ENCODE assay signal across 21 mouse cellular contexts in genomic region chr3:100506715-100507114, GRCm38 (mm10). TPM values are rescaled to one million over a fixed set of nuclear protein-coding genes. Genes with fewer than 3 reads are reported as not detected.
A peak's percentile ranks its signal among the peaks of the same experiment; 100 is the strongest.
DNase-seq lines count a peak whose midpoint lies in the region; ATAC-seq and TF ChIP-seq lines count a peak whose summit lies in the region.
"Had no signal": no experiment of that assay in that cellular context is flagged by ENCODE, and none has a peak within 500 bp of the region (broad histone marks: within the 10 kb centered on the region; RNA-seq: fewer than 3 reads in every experiment).

No protein-coding gene starts in this region.

- no peak for TF ChIP-seq POLR2A in myocyte (IDR thresholded peaks at IDR 0.05; ENCODE audit: insufficient read length, low read depth)

- ATAC-seq in limb, embryonic 11.5 days (ENCODE audit: insufficient number of reproducible peaks, low FRiP score, low TSS enrichment, low read depth): peak; percentile 62; the same call in 1 of the 2 replicates
- ATAC-seq in embryonic facial prominence, embryonic 11.5 days (replicated peaks; ENCODE audit: insufficient number of reproducible peaks, low FRiP score, low TSS enrichment, low read depth): no peak
- ATAC-seq in liver, embryonic 13.5 days (ENCODE audit: low read depth): peak; percentile 70
- no peak for ATAC-seq in granulocyte monocyte progenitor cell, adult 5-6 weeks (replicated peaks; ENCODE audit: poor library complexity, severe bottlenecking)
- ATAC-seq: forebrain, embryonic 16.5 days; hindbrain, embryonic 16.5 days; intestine, postnatal 0 days had no signal

- H3K36me3 ChIP-seq in limb, embryonic 11.5 days (ENCODE audit: control insufficient read depth, insufficient read depth, low read length): no peaks in the 10 kb centered on the region
- H3K36me3 ChIP-seq in limb, embryonic 10.5 days: no peaks in the 10 kb centered on the region
- no peaks in the 10 kb centered on the region for H3K36me3 ChIP-seq in embryonic facial prominence, embryonic 11.5 days (replicated peaks; ENCODE audit: control insufficient read depth, insufficient read depth, low read depth, low read length)
- H3K36me3 ChIP-seq in liver, embryonic 13.5 days: no peaks in the 10 kb centered on the region
- no peaks in the 10 kb centered on the region for H3K36me3 ChIP-seq in myocyte (ENCODE audit: control insufficient read depth, insufficient read depth)
- H3K36me3 ChIP-seq in hindbrain, embryonic 10.5 days: no peaks in the 10 kb centered on the region
- H3K36me3 ChIP-seq: embryonic facial prominence, embryonic 12.5 days; kidney, embryonic 15.5 days; limb, embryonic 15.5 days had no signal

- no peak overlapping the region for H3K4me2 ChIP-seq in limb, embryonic 11.5 days (ENCODE audit: low read depth, severe bottlenecking)
- no peak overlapping the region for H3K4me2 ChIP-seq in embryonic facial prominence, embryonic 11.5 days (ENCODE audit: low read depth, low read length)
- no peak overlapping the region for H3K4me2 ChIP-seq in liver, embryonic 13.5 days
- peak overlapping the region; percentile 0 for H3K4me2 ChIP-seq in myocyte (ENCODE audit: low read depth)
- H3K4me2 ChIP-seq: embryonic facial prominence, embryonic 12.5 days; kidney, embryonic 15.5 days; limb, embryonic 15.5 days had no signal

- no peaks in the 10 kb centered on the region for H3K4me1 ChIP-seq in limb, embryonic 11.5 days (ENCODE audit: control insufficient read depth, insufficient read depth, low read length)
- H3K4me1 ChIP-seq in limb, embryonic 10.5 days: peaks cover 6% of the 10 kb centered on the region; the same call in 1 of the 2 replicates
- no peaks in the 10 kb centered on the region for H3K4me1 ChIP-seq in embryonic facial prominence, embryonic 11.5 days (ENCODE audit: control insufficient read depth, insufficient read depth, low read length)
- H3K4me1 ChIP-seq in liver, embryonic 13.5 days (replicated peaks): peaks cover 7% of the 10 kb centered on the region
- H3K4me1 ChIP-seq in hindbrain, embryonic 10.5 days (replicated peaks): no peaks in the 10 kb centered on the region
- H3K4me1 ChIP-seq: limb, embryonic 15.5 days had no signal

- no peaks in the 10 kb centered on the region for H3K27me3 ChIP-seq in limb, embryonic 11.5 days (ENCODE audit: control insufficient read depth, insufficient read depth, low read length)
- no peaks in the 10 kb centered on the region for H3K27me3 ChIP-seq in limb, embryonic 10.5 days (ENCODE audit: low read depth, poor library complexity, severe bottlenecking)
- H3K27me3 ChIP-seq in embryonic facial prominence, embryonic 11.5 days (ENCODE audit: control insufficient read depth, insufficient read depth, low read length): no peaks in the 10 kb centered on the region
- peaks cover 6% of the 10 kb centered on the region; the same call in 1 of the 2 replicates for H3K27me3 ChIP-seq in liver, embryonic 13.5 days
- no peaks in the 10 kb centered on the region for H3K27me3 ChIP-seq in myocyte (ENCODE audit: control insufficient read depth, insufficient read depth, insufficient read length)
- no peaks in the 10 kb centered on the region for H3K27me3 ChIP-seq in hindbrain, embryonic 10.5 days (ENCODE audit: insufficient read depth, poor library complexity, severe bottlenecking)
- H3K27me3 ChIP-seq: CH12.LX; embryonic facial prominence, embryonic 12.5 days; kidney, embryonic 15.5 days; limb, embryonic 15.5 days had no signal

- WGBS in limb, embryonic 11.5 days: 61% methylated on average over 2 of the region's 2 CpGs
- 73% methylated on average over 2 of the region's 2 CpGs for WGBS in limb, embryonic 10.5 days
- 67% methylated on average over 2 of the region's 2 CpGs for WGBS in embryonic facial prominence, embryonic 11.5 days
- WGBS in liver, embryonic 13.5 days (ENCODE audit: insufficient replicate concordance): 46% methylated on average over 2 of the region's 2 CpGs
- WGBS in hindbrain, embryonic 10.5 days: 79% methylated on average over 2 of the region's 2 CpGs

- no peak overlapping the region for H3K4me3 ChIP-seq in limb, embryonic 11.5 days (ENCODE audit: low read depth, low read length)
- no peak overlapping the region for H3K4me3 ChIP-seq in limb, embryonic 10.5 days
- H3K4me3 ChIP-seq in embryonic facial prominence, embryonic 11.5 days (ENCODE audit: low read depth, low read length): no peak overlapping the region
- no peak overlapping the region for H3K4me3 ChIP-seq in liver, embryonic 13.5 days (replicated peaks)
- H3K4me3 ChIP-seq in myocyte: no peak overlapping the region
- no peak overlapping the region for H3K4me3 ChIP-seq in hindbrain, embryonic 10.5 days
- H3K4me3 ChIP-seq: embryonic facial prominence, embryonic 12.5 days; gastrocnemius, adult 2 months; kidney, embryonic 15.5 days; limb, embryonic 15.5 days had no signal

- H3K9me3 ChIP-seq in limb, embryonic 11.5 days (ENCODE audit: control insufficient read depth, low read length): no peaks in the 10 kb centered on the region
- no peaks in the 10 kb centered on the region for H3K9me3 ChIP-seq in limb, embryonic 10.5 days (replicated peaks)
- H3K9me3 ChIP-seq in embryonic facial prominence, embryonic 11.5 days (replicated peaks; ENCODE audit: control insufficient read depth, low read length): no peaks in the 10 kb centered on the region
- H3K9me3 ChIP-seq in liver, embryonic 13.5 days (replicated peaks): no peaks in the 10 kb centered on the region
- no peaks in the 10 kb centered on the region for H3K9me3 ChIP-seq in hindbrain, embryonic 10.5 days
- H3K9me3 ChIP-seq: embryonic facial prominence, embryonic 12.5 days; kidney, embryonic 15.5 days; limb, embryonic 15.5 days had no signal

- H3ac ChIP-seq in myocyte (ENCODE audit: control insufficient read depth, insufficient read length): no peak overlapping the region

- H3K9ac ChIP-seq in limb, embryonic 11.5 days (ENCODE audit: low read length): no peak overlapping the region
- no peak overlapping the region for H3K9ac ChIP-seq in embryonic facial prominence, embryonic 11.5 days (replicated peaks; ENCODE audit: low read length)
- H3K9ac ChIP-seq in liver, embryonic 13.5 days: no peak overlapping the region
- H3K9ac ChIP-seq: embryonic facial prominence, embryonic 12.5 days; kidney, embryonic 15.5 days; limb, embryonic 15.5 days had no signal

- DNase-seq in limb, embryonic 11.5 days (ENCODE audit: low spot score): no peak
- no peak for DNase-seq in limb, embryonic 10.5 days (ENCODE audit: low spot score)
- peak; percentile 61 for DNase-seq in embryonic facial prominence, embryonic 11.5 days (ENCODE audit: low spot score)
- DNase-seq in liver, embryonic 13.5 days: no peak
- no peak for DNase-seq in kidney, postnatal 25 days
- DNase-seq in hindbrain, embryonic 10.5 days (ENCODE audit: low spot score): no peak
- DNase-seq: adrenal gland, adult 8-10 months; cerebellum, postnatal 10 days; gastrocnemius, adult 2 months; heart, postnatal 36 days; lung, postnatal 10 days; retina, postnatal 1 day had no signal

- H3K79me2 ChIP-seq in myocyte (ENCODE audit: control insufficient read depth, insufficient read depth): no peaks in the 10 kb centered on the region

- H3K27ac ChIP-seq in limb, embryonic 11.5 days (replicated peaks; ENCODE audit: low read depth, low read length): no peak overlapping the region
- H3K27ac ChIP-seq in limb, embryonic 10.5 days: no peak overlapping the region
- H3K27ac ChIP-seq in embryonic facial prominence, embryonic 11.5 days (replicated peaks; ENCODE audit: low read depth, low read length): no peak overlapping the region
- H3K27ac ChIP-seq in liver, embryonic 13.5 days: no peak overlapping the region
- no peak overlapping the region for H3K27ac ChIP-seq in hindbrain, embryonic 10.5 days
- H3K27ac ChIP-seq: embryonic facial prominence, embryonic 12.5 days; gastrocnemius, adult 2 months; kidney, embryonic 15.5 days; limb, embryonic 15.5 days had no signal

TF ChIP-seq in myocyte, 11 proteins besides CTCF, POLR2A, EP300 and RAD21:
- TF ChIP-seq MYOD1 (IDR thresholded peaks at IDR 0.05; ENCODE audit: control insufficient read depth in 1 of 3, insufficient read length in 2 of 3, low read depth in 2 of 3) (no peak), REST (IDR thresholded peaks at IDR 0.05; ENCODE audit: insufficient read depth, insufficient read length) (no peak), E2F4 (IDR thresholded peaks at IDR 0.05; ENCODE audit: insufficient read depth) (no peak), TCF3 (IDR thresholded peaks at IDR 0.05; ENCODE audit: insufficient read length, low read depth) (no peak), SRF (IDR thresholded peaks at IDR 0.05; ENCODE audit: control insufficient read depth, insufficient read length, low read depth) (no peak), USF1 (IDR thresholded peaks at IDR 0.05; ENCODE audit: low read depth) (no peak), TCF12 (IDR thresholded peaks at IDR 0.05; ENCODE audit: insufficient read depth, poor library complexity, severe bottlenecking) (no peak), POLR2AphosphoS2 (IDR thresholded peaks at IDR 0.05; ENCODE audit: insufficient read length, low read depth) (no peak), CEBPB (IDR thresholded peaks at IDR 0.05; ENCODE audit: insufficient read depth, poor library complexity, severe bottlenecking) (no peak), MYOG (IDR thresholded peaks at IDR 0.05; ENCODE audit: control insufficient read depth in 1 of 3, insufficient read depth in 1 of 3, insufficient read length in 2 of 3, low read depth in 2 of 3) (no peak)

RNA-seq across cellular contexts. Expression of gene Tent5c, which starts 17.6 kb away (rescaled TPM):
- 2.7 and 2.9 TPM in 2 replicates for polyA plus RNA-seq in limb, embryonic 11.5 days (2014; fragmentation: Nextera tagmentation; extraction: Ambion mirVana)
- 1.0 and 2.0 TPM in 2 replicates for polyA plus RNA-seq in limb, embryonic 10.5 days (2016; fragmentation: Nextera tagmentation; extraction: Ambion mirVana)
- 2.9 and 3.5 TPM in 2 replicates for polyA plus RNA-seq in embryonic facial prominence, embryonic 11.5 days (2014; fragmentation: Nextera tagmentation; extraction: Ambion mirVana)
- 63.7 and 76.5 TPM in 2 replicates for polyA plus RNA-seq in liver, embryonic 13.5 days (2015; fragmentation: Nextera tagmentation; extraction: Ambion mirVana)
- 0.13 TPM for polyA plus RNA-seq in myocyte (2012; fragmentation: generic; extraction: Trizol)
- 2.0 and 2.2 TPM in 2 replicates for polyA plus RNA-seq in hindbrain, embryonic 10.5 days (2016; fragmentation: Nextera tagmentation; extraction: Ambion mirVana)
- total RNA-seq in granulocyte monocyte progenitor cell, adult 5-6 weeks (2014; fragmentation: Nextera tagmentation): 0.34 TPM in 1 of 2 replicates, not detected in the other
- 0.36 and 0.47 TPM in 2 replicates for total RNA-seq in granulocyte monocyte progenitor cell, adult 5-6 weeks (2017)

Comparison
In these comparisons a context has a peak if more than half of its experiments do, and no peak if none do; other contexts are left out.
1. ATAC-seq: peak in limb, embryonic 11.5 days (single experiment) and liver, embryonic 13.5 days (single experiment); none in embryonic facial prominence, embryonic 11.5 days (single experiment) and granulocyte monocyte progenitor cell, adult 5-6 weeks (single experiment).
2. RNA of gene Tent5c, which starts 17.6 kb away (polyA plus RNA-seq): 63.7 to 76.5 TPM in liver, embryonic 13.5 days; 2.9 to 3.5 TPM in embryonic facial prominence, embryonic 11.5 days, 2.7 to 2.9 TPM in limb, embryonic 11.5 days, 2.0 to 2.2 TPM in hindbrain, embryonic 10.5 days, 1.0 to 2.0 TPM in limb, embryonic 10.5 days and 0.13 TPM in myocyte (single experiment); every median in the first group is over 10 times any median in the second.